Mouse (Mus musculus): ENCODE measurements around the gene Fkbp5. TPM values are rescaled to one million over a fixed set of nuclear protein-coding genes. Genes with fewer than 3 reads are reported as not detected.

The Fkbp5 gene
- polyA plus RNA-seq, 1 experiment from 2014 or later: 9.2 TPM

DNA sequence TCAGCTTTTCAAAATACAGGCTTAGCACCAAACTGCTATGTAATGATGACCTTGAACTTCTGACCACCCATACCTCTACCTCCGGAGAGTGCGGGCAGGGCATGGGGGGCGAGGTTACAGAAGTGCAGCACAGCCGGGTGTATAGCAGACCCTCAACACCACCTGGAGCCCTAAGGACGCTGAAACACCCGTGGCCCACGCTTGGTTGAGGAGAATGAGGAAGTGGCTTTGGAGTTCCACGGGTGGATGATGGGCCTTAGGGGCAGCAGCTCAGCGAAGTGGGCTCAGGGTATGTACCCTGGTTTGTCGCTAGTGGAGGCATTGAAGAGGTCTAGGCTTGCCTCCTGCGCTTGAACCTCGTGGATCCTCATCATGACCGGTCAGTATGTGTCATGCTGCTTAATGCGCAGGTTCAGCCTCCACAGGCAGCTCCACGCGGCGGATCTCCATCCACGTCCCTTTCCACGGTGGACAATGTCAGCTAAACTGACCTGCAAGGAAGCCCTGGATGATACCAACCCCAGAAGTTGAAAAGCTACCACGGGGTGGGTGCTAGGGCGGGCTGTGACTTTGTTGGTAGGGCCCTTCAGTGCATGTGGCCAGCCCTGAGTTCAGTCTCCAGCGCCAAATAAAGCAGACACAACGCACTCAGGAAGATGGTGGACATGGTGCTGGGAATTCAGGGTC lies 6.8 kb upstream of the Fkbp5 start:
- POLR2A ChIA-PET: no interaction called here
- peaks cover 13% of the 10 kb centered on the region for H3K27me3 ChIP-seq
- no peak for TF ChIP-seq CTCF (IDR thresholded peaks at IDR 0.05)
- no peak for ATAC-seq
- CTCF ChIA-PET: interaction anchor here (0.7 to 2.2 kb wide), 6 partner anchors 41 to 138 kb away, joined by 3 to 11 read pairs (median 4); no protein-coding TSS in a partner anchor
- in situ Hi-C loops (cut with MboI; ENCODE audit: low pct_unique_long_range_greater_than_20kb): loop anchor here (5.0 kb wide), 1 partner anchor 107 kb away; no protein-coding TSS in a partner anchor
- no peak for DNase-seq (ENCODE audit: low read depth, low spot score)

DNA sequence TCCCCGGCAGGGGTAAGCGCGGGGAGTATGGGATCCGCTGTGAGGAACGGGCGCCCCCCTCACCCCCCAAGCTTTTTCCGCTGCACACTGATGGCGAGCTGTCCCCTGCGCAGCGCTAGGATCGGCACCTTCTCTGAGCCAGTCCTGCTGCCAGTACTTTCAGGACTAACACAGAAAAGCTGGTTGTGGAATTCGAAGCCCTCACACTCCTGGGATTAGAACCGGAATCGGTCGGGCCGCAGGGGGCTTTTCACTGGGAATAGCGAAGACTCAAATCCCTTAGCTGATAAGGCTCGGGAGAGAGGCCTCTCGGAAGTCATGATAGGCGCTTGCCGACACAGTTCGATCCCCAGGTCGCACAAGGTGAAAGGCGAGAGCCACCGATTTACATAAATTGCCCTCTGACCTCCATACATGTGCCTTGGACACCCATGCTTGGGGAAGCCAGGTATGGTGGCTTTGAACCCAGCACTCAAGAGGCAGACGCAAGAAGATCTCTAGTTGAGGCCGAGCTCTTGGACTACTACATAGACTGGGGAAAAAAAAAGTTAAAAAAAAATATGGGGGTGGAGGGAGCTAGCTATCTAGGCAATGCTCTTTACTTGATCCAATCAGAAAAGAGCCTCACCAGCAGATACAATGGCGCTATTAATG lies 6.2 kb upstream of the Fkbp5 start:
- peaks cover 13% of the 10 kb centered on the region for H3K27me3 ChIP-seq
- DNase-seq (ENCODE audit: low read depth, low spot score): no peak
- ATAC-seq: no peak
- in situ Hi-C loops (cut with MboI; ENCODE audit: low pct_unique_long_range_greater_than_20kb): loop anchor here (5.0 kb wide), 1 partner anchor 106 kb away; no protein-coding TSS in a partner anchor
- ChIA-PET POLR2A (no interaction called here), CTCF (interaction anchor here (1.8 kb wide), 1 partner anchor 112 kb away, joined by 8 read pairs; no protein-coding TSS in a partner anchor)
- TF ChIP-seq CTCF (IDR thresholded peaks at IDR 0.05): no peak

DNA sequence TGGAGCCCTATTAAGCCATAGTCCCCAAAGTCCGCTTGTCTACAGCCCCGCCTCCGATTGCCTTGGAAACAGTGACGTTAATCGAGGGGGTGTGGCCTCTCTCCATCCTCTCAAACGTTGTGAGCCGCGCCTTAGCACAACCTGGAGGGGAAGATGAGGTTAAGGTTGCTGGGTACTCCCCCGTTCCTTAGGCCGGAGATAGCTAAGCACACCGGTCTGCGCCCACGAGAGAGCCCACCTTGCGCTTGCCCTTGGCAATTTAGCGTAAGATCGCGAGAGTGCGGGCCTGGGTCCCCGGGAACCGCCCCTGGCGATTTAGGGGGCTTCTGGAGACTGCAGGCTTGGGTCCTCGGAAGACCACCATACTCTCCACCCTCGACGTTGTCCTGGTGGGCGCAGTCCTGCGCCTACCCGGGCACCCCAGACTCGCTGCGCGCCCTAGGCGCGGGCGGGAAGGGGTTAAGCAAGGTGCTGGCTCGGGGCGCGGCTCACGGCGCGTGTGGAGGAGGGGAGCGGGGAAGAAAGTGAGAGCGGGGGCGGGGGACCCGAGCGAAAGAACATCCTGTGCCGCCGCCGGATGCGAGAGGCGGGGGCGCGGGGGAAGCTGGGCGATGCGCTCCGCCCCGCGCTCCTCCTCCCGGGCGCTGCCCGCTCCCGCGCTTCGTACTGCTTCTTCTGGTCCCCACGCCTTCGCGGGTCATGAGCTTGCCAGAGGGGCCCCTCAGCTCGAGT lies 5.5 kb upstream of the Fkbp5 start:
- ChIA-PET POLR2A (interaction anchor here (0.7 kb wide), 1 partner anchor 24 kb away, joined by 3 read pairs; no protein-coding TSS in a partner anchor), CTCF (no interaction called here)
- DNase-seq (ENCODE audit: low read depth, low spot score) (no peak), ATAC-seq (no peak)
- H3K27me3 ChIP-seq: peaks cover 13% of the 10 kb centered on the region
- TF ChIP-seq CTCF (IDR thresholded peaks at IDR 0.05): no peak
- in situ Hi-C loops (cut with MboI; ENCODE audit: low pct_unique_long_range_greater_than_20kb): loop anchor here (5.0 kb wide), 1 partner anchor 105 kb away; no protein-coding TSS in a partner anchor

DNA sequence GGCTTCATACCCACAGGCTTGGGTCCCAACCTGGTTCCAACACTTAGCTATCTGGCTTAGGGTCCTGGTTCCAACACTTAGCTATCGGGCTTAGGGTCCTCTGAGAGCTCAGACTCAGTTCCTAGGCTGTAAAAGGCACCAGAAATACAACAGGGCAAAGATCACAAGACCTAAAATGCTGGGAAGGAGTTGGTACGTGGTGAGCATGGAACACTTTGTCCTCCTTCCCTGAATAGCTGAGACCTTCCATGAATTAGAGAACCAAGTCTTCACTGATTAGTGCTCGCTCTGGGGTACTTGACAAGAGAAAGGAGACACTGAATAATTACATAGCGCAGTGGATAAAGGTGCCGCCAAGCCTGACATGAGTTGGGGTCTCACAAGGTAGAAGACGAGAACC lies 4.6 kb upstream of the Fkbp5 start:
- peaks cover 13% of the 10 kb centered on the region for H3K27me3 ChIP-seq
- ChIA-PET CTCF (no interaction called here), POLR2A (no interaction called here)
- DNase-seq (ENCODE audit: low read depth, low spot score) (no peak), ATAC-seq (no peak)
- TF ChIP-seq CTCF (IDR thresholded peaks at IDR 0.05): no peak
- in situ Hi-C loops (cut with MboI; ENCODE audit: low pct_unique_long_range_greater_than_20kb): loop anchor here (5.0 kb wide), 1 partner anchor 105 kb away; no protein-coding TSS in a partner anchor

DNA sequence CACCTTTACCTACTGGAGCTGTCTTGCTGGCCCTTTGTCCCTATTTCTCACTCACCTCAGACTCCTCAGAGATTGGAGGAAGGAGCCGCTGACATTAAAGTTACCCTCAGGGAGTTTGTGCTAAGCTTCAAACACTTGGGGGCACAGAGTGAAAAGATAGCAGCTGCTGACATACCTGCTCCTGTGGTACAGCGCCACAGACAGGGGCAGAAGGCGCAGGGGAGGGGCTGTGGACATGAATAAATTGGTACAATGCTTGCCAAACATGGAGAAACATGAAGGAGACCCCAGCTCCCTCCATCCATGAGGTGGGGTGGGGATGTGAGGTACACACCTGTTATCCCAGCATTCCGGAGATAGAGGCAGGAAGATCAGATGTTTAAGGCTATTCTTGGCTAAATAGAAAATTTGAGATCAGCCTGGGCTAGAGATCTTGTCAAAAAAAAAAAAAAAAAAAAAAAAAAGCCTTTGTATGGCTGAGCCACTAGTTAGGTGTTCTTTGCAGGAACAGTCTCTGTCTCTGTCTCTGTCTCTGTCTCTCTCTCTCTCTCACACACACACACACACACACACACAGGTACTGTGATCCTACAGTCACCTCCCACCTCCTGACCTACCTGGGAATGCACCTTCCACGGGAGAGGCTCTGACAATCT lies 3.9 kb upstream of the Fkbp5 start:
- no peak for TF ChIP-seq CTCF (IDR thresholded peaks at IDR 0.05)
- POLR2A ChIA-PET: interaction anchor here (0.7 kb wide), 1 partner anchor 114 kb away, joined by 6 read pairs; no protein-coding TSS in a partner anchor
- ATAC-seq: no peak
- in situ Hi-C loops (cut with MboI; ENCODE audit: low pct_unique_long_range_greater_than_20kb): loop anchor here (5.0 kb wide), 1 partner anchor 104 kb away; no protein-coding TSS in a partner anchor
- no peak for DNase-seq (ENCODE audit: low read depth, low spot score)
- peaks cover 13% of the 10 kb centered on the region for H3K27me3 ChIP-seq
- CTCF ChIA-PET: interaction anchor here (1.1 kb wide), 1 partner anchor 44 kb away, joined by 4 read pairs; no protein-coding TSS in a partner anchor

DNA sequence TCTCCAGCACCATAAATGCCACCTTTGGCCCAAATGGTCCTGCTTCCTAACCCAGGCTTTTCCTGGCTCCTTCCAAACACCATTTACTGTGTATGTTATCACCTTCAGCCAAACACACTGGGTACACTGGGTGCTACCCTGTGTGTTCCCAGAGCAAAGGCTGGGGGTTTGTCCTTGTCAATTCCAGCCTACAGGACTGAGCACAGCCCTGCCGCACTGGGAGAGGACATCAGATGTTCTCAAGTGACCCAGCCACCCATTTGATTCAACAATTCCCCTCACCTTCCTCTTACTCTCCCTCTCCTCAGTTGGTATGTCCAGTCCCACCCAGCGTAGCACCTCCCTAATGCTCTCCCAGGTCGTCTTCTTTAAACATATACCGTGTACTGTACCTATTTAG lies 3.2 kb upstream of the Fkbp5 start:
- H3K27me3 ChIP-seq: peaks cover 13% of the 10 kb centered on the region
- POLR2A ChIA-PET: interaction anchor here (0.7 kb wide), 2 partner anchors 98 to 113 kb away, joined by 5 to 6 read pairs; no protein-coding TSS in a partner anchor
- in situ Hi-C loops (cut with MboI; ENCODE audit: low pct_unique_long_range_greater_than_20kb): loop anchor here (5.0 kb wide), 1 partner anchor 103 kb away; no protein-coding TSS in a partner anchor
- ATAC-seq: no peak
- no peak for DNase-seq (ENCODE audit: low read depth, low spot score)
- CTCF ChIA-PET: interaction anchor here (1.1 kb wide), 1 partner anchor 43 kb away, joined by 4 read pairs; no protein-coding TSS in a partner anchor
- no peak for TF ChIP-seq CTCF (IDR thresholded peaks at IDR 0.05)

DNA sequence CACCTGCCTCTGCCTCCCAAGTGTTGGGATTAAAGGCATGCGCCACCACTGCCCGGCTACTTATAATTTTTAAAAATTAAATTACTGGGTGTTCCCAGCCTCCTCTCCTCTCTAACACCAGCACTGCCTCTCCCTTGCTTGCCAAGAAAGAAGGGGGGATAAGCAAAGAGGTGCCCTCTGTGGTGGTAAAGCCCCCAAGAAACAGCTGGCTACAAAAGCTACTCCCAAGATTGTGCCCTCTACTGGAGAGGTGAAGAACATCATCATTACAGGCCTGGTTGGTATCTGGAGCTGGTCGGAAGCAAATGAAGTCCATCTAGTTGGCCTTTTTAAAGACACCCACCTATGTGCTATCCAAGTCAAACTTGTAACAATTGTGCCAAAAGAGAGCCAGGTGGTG lies 2.5 kb upstream of the Fkbp5 start:
- CTCF ChIA-PET: no interaction called here
- H3K27me3 ChIP-seq: peaks cover 13% of the 10 kb centered on the region
- in situ Hi-C loops (cut with MboI; ENCODE audit: low pct_unique_long_range_greater_than_20kb): loop anchor here (5.0 kb wide), 1 partner anchor 103 kb away; no protein-coding TSS in a partner anchor

DNA sequence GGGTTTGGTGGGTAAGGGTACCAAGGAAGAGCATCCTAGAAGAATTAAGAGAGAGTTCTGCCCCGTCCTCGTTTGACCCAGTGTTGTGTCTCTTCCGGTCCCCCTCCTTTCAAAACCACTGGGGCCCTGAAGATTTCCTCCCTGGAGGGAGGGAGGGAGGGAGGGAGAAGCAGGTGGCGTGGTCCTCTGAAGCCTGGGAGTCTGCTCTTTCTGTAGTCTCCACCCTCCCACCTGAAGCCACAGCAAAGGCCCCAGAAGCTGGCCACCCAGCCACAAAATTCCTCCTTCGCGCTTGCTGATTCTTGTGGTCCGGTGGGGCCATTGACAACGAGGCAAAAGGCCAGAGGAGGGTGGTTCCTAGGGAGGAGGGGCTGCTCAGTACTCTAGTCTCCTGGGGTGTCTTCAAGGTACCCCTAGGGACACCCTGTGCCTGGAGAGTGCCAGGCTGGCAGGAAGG lies 1.3 kb upstream of the Fkbp5 start:
- POLR2A ChIA-PET: no interaction called here
- in situ Hi-C loops (cut with MboI; ENCODE audit: low pct_unique_long_range_greater_than_20kb): no loop called here
- TF ChIP-seq CTCF (IDR thresholded peaks at IDR 0.05): no peak
- no peak for ATAC-seq
- H3K27me3 ChIP-seq: peaks cover 13% of the 10 kb centered on the region
- CTCF ChIA-PET: interaction anchor here (1.5 kb wide), 1 partner anchor 12 kb away, joined by 3 read pairs; no protein-coding TSS in a partner anchor
- DNase-seq (ENCODE audit: low read depth, low spot score): no peak

More for the DNA sequence above, 2.5 kb upstream of the Fkbp5 start:
- ATAC-seq (no peak), DNase-seq (ENCODE audit: low read depth, low spot score) (no peak)
- POLR2A ChIA-PET: interaction anchor here (0.7 kb wide), 1 partner anchor 98 kb away, joined by 5 read pairs; no protein-coding TSS in a partner anchor
- TF ChIP-seq CTCF (IDR thresholded peaks at IDR 0.05): no peak

DNA sequence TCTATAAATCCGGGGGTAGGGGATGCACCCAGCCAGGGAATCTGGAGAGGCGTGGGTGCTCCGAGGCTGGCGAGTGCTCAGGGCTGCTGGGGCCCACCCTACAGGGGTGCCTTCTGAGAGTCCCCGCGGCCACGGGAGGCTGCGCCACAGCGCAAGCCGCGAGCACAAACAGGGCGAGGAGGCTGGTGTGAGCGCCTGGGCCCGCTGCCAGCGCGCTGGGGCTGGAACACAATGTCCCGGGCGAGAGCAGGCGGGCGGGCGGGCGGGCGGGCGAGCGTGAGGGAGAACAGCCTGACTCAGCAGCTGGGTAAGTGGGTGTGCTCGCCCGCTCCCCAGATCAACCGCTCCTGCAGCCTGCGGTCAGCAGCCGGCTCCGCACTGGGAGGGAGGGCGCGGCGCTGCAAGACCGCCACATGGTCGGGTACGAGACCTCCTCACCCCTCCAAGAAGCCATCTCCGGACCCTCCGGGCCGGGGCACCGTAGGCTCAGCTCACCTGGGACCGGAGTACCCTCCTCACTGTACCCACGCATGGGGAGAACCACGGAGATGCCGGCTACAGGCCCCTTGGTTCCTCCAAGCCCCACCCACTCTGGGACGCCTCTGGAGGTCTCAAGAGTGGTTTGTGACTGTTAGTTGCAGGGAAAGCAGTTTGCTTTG lies 758 bp upstream of the Fkbp5 start:
- H3K27me3 ChIP-seq: peaks cover 13% of the 10 kb centered on the region
- CTCF ChIA-PET: interaction anchor here (1.5 kb wide), 1 partner anchor 11 kb away, joined by 3 read pairs; no protein-coding TSS in a partner anchor
- POLR2A ChIA-PET: no interaction called here
- no peak for TF ChIP-seq CTCF (IDR thresholded peaks at IDR 0.05)
- no peak for ATAC-seq
- in situ Hi-C loops (cut with MboI; ENCODE audit: low pct_unique_long_range_greater_than_20kb): no loop called here
- no peak for DNase-seq (ENCODE audit: low read depth, low spot score)
